Mouse (Mus musculus) heart, adult 2 months (tissue): ENCODE data around the gene Mmp10. TPM values are rescaled to one million over a fixed set of nuclear protein-coding genes. Genes with fewer than 3 reads are reported as not detected.

ENCODE experiments used
- DNase-seq, 2 experiments: peaks; one replicate each; pipeline ENCODE4 v3.0.0; 2021
- H3K27ac ChIP-seq: fragments of 200-600 bp; 2 replicates; pipeline ENCODE4 v1.8.1; 2022
- H3K27me3 ChIP-seq: fragments of 200-500 bp; 2 replicates; pipeline ENCODE4 v1.6.1; 2012; ENCODE audit warnings: mild to moderate bottlenecking, low read length, inconsistent platforms, mixed read lengths; ENCODE audit not compliant: control insufficient read depth, insufficient read depth
- H3K36me3 ChIP-seq: fragments of 200-500 bp; 2 replicates; pipeline ENCODE4 v1.6.1; 2012; ENCODE audit warnings: low read length, inconsistent platforms; ENCODE audit not compliant: control insufficient read depth, insufficient read depth
- H3K4me1 ChIP-seq: fragments of 200-500 bp; 2 replicates; pipeline ENCODE4 v1.6.1; 2011; ENCODE audit warnings: low read length; ENCODE audit not compliant: control insufficient read depth, insufficient read depth
- H3K4me3 ChIP-seq: fragments of 200-600 bp; 2 replicates; pipeline ENCODE4 v1.8.1; 2022
- H3K79me2 ChIP-seq: fragments of 200-500 bp; replicated peaks from 2 replicates; pipeline ENCODE4 v1.6.1; 2012; ENCODE audit warnings: mild to moderate bottlenecking, inconsistent platforms, low read length, moderate library complexity, mixed read lengths; ENCODE audit not compliant: control insufficient read depth, insufficient read depth
- H3K9ac ChIP-seq: fragments of 200-500 bp; 2 replicates; pipeline ENCODE4 v1.6.1; 2012; ENCODE audit warnings: low read depth, mild to moderate bottlenecking, control low read depth, inconsistent platforms, low read length, mixed read lengths
- CTCF ChIP-seq: fragments of 200-600 bp; IDR thresholded peaks from 2 replicates; pipeline ENCODE4 v1.8.1; 2022; ENCODE audit warnings: antibody characterized with exemption, mild to moderate bottlenecking, moderate library complexity
- EP300 ChIP-seq: fragments of 200-500 bp; IDR thresholded peaks from 2 replicates; pipeline ENCODE4 v1.6.1; 2011; ENCODE audit warnings: low read depth, low read length, control low read depth; ENCODE audit not compliant: insufficient read depth
- POLR2A ChIP-seq: fragments of 200-500 bp; IDR thresholded peaks from 2 replicates; pipeline ENCODE4 v1.6.1; 2011; ENCODE audit warnings: mild to moderate bottlenecking, low read depth, low read length, control low read depth; ENCODE audit not compliant: insufficient read depth
- WGBS: fragments of 180-500 bp; shearing (Covaris S2); methylation state at CpG from one replicate; pipeline ENCODE4 v1.1.7; 2018; 5-methylcytosine and 5-hydroxymethylcytosine counted together
- intact Hi-C: fragments of 180-260 bp; cut with DNase I; formaldehyde crosslinking; loops from one replicate; pipeline ENCODE4 v1.15.1; 2025
- long read RNA-seq: library from polyadenylated mRNA; stranded (forward); transcript quantifications from one replicate; pipeline ENCODE4 v2.0.0, GENCODE M21; 2021
- polyA plus RNA-seq: library from polyadenylated mRNA; depleted of rRNA; stranded (reverse); fragments of >200 nt; gene quantifications from 2 replicates; pipeline ENCODE4 v1.2.3, GENCODE M21; 2012; rRNA removed
- total RNA-seq, 2 experiments: library from RNA; stranded (reverse); gene quantifications; 2 replicates each; pipeline ENCODE4 v1.2.3; 2021

Mmp10 gene
- not detected for total RNA-seq
- not detected in 2 replicates for polyA plus RNA-seq
- long read RNA-seq = 0 reads

DNA sequence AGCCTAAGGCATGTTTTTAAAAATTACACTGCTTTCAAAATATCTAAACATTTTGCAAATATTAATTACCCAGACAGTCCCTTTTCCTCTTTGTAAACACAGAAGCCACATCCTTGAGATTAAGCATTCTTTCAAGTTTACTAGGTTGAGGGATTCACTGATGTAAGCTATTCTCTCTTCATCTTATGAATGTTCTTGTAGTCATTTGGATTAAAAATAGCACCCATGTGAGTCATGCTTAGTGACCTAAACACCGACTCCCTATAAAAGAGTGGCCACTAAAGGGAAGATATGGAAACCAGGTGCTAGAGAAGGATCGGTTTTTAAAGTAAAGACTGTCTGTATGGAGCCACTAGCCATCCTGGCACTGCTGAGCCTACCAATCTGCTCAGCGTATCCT, at the start of gene Mmp10:
Gene Mmp10 (plus strand): TSS at position 302 of the 400 bp plus-strand sequence.
- Histone ChIP-seq H3K79me2 (no peaks in the 10 kb centered on the region), H3K27me3 (no peaks in the 10 kb centered on the region), H3K4me3 (no peak within 1 kb of the TSS), H3K9ac (no peak within 1 kb of the TSS), H3K4me1 (no peaks in the 10 kb centered on the region), H3K27ac (no peak within 1 kb of the TSS), H3K36me3 (no peaks in the 10 kb centered on the region)
- intact Hi-C loops = no loop called here
- DNase-seq = no peak
- no peak for TF ChIP-seq EP300
- no peak for TF ChIP-seq CTCF
- no peak for TF ChIP-seq POLR2A
- WGBS = 70% methylated on average over 3 of the region's 3 CpGs

DNA sequence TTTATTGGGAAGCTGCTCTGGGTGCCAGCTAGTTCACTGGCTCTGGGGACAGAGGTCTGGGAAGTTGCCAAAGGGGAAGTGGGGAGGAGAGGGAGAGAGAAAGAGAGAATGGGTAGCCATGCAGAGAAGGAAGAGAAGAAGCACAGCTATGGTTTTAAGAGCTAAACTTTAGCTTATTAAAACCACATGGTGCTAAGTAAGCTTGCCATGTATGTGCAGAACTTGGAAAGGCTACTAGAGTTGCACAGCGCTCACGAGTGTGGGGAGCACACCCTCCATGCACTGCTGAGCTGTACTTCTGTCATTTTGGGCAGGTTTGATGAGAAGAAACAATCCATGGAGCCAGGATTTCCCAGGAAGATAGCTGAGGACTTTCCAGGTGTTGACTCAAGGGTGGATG, 48.9 kb upstream of the Mmp10 start:
- H3K9ac ChIP-seq = no peak overlapping the region
- WGBS = 89% methylated on average over 2 of the region's 2 CpGs
- H3K4me1 ChIP-seq = no peaks in the 10 kb centered on the region
- no peaks in the 10 kb centered on the region for H3K27me3 ChIP-seq
- DNase-seq = no peak
- intact Hi-C loops = no loop called here
- TF ChIP-seq POLR2A (no peak), CTCF (no peak), EP300 (no peak)
- no peak overlapping the region for H3K27ac ChIP-seq
- no peaks in the 10 kb centered on the region for H3K79me2 ChIP-seq
- no peak overlapping the region for H3K4me3 ChIP-seq
- no peaks in the 10 kb centered on the region for H3K36me3 ChIP-seq

DNA sequence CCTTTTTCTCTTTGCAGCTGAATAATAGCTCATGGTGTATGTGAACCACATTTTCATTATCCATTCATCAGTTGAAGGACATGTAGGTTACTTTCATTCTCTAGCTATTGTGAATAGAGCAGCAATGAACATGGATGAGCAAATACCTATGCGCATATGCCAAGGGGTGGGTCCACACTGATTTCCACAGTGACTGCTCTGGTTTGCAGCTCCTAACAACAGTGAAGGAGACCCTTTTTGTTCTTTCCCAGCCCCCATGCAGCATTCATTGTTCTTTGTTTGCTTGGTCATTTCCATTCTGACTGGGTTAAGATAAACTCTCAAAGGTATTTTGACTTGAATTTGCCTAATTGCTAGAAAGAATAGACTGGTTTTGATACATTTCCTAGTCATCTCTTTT, 31.9 kb upstream of the Mmp10 start:
- H3K36me3 ChIP-seq = no peaks in the 10 kb centered on the region
- no peak overlapping the region for H3K27ac ChIP-seq
- DNase-seq = no peak
- intact Hi-C loops = no loop called here
- no peak overlapping the region for H3K4me3 ChIP-seq
- no peak for TF ChIP-seq POLR2A
- no peak for TF ChIP-seq EP300
- no peak for TF ChIP-seq CTCF
- no peaks in the 10 kb centered on the region for H3K4me1 ChIP-seq
- 90% methylated on average over 1 of the region's 1 CpGs for WGBS
- no peaks in the 10 kb centered on the region for H3K27me3 ChIP-seq
- no peaks in the 10 kb centered on the region for H3K79me2 ChIP-seq
- no peak overlapping the region for H3K9ac ChIP-seq

DNA sequence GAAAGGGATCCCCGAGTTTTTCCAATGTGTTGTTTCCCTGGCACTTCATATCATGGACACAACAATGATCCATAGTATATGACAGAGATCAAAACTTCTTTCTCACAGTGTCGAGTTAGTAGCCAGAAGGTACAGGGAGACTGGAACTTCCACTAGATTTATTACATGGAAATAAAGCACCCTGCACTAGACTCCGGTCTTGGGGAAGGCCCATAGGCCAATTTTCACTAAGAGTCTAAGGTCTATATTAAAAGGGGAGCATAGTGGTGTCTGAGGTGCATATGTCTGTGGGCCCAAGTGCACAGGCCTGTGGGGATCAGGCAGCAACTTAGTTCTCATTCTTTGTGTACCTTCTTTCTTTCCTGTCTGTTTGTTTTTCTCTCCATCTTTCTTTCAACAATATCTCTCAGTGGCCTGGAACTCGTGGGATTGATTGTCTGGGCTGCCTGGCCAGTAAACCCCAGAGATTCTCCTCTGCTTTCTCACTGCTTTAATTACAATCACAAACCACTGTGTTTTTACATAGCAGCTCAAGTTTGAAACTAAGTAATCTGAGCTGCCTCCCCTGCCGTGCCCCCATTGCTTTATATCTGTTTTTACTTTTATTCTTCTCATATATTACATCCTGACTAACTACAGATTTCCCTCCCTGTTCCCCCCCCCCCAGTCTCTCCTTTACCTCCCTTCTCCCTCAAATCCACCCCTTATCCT, 18.3 kb upstream of the Mmp10 start:
- TF ChIP-seq CTCF (no peak), POLR2A (no peak), EP300 (no peak)
- Histone ChIP-seq H3K36me3 (no peaks in the 10 kb centered on the region), H3K27ac (no peak overlapping the region), H3K9ac (no peak overlapping the region), H3K4me3 (no peak overlapping the region), H3K79me2 (no peaks in the 10 kb centered on the region), H3K27me3 (no peaks in the 10 kb centered on the region), H3K4me1 (no peaks in the 10 kb centered on the region)
- intact Hi-C loops = no loop called here
- 76% methylated on average over 5 of the region's 5 CpGs for WGBS
- DNase-seq = no peak

DNA sequence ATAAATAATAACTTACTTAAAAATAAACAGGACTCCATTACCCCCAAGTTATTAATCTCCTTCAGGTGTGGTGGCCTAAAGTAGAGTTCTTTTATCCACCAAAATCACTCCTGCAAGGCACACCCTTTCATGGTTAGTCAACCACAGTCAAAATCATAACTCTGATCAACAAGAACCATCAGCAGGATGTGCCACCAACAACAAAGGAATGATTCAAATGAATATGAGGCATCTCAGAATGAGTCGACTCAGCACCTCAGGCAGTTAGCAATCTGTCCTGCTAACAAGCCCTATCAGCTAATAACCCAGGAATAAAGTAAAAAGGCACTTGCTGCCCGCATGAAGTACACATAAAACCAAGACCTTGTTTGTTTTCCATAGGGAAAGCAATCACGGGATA, 1.0 kb upstream of the Mmp10 start:
- H3K27me3 ChIP-seq = no peaks in the 10 kb centered on the region
- H3K27ac ChIP-seq = no peak overlapping the region
- H3K79me2 ChIP-seq = no peaks in the 10 kb centered on the region
- no peak for DNase-seq
- WGBS = 78% methylated on average over 3 of the region's 3 CpGs
- no peaks in the 10 kb centered on the region for H3K4me1 ChIP-seq
- no peak for TF ChIP-seq EP300
- TF ChIP-seq POLR2A = no peak
- no peak for TF ChIP-seq CTCF
- H3K4me3 ChIP-seq = no peak overlapping the region
- no peak overlapping the region for H3K9ac ChIP-seq
- no peaks in the 10 kb centered on the region for H3K36me3 ChIP-seq
- intact Hi-C loops = no loop called here

DNA sequence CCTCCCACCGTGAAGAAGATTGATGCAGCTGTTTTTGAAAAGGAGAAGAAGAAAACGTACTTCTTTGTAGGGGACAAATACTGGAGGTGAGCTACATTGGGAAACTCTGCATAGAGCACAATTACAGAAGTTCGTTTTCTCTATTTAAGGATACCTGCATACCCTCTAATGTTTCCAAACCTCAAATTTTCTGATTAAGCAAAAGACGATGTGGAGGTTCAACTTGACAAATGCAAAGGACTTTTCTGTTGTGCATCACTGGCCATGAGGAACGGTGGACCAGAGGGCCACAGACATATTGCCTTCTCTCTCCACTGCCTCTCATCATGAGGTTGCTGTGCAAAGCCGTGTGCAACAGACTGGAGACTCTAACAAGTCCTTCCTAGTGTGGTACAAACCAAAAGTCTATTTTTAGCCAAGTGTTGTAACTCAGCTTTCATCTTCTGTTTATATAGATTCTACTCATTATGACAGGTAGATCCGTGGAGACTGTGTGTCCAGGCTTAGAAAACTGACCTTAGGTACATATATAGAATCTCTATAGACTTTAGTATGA, 5.2 kb downstream of the Mmp10 start:
- no peak overlapping the region for H3K27ac ChIP-seq
- no peaks in the 10 kb centered on the region for H3K79me2 ChIP-seq
- no peak for DNase-seq
- WGBS = 65% methylated on average over 7 of the region's 7 CpGs
- no peaks in the 10 kb centered on the region for H3K4me1 ChIP-seq
- H3K36me3 ChIP-seq = no peaks in the 10 kb centered on the region
- H3K4me3 ChIP-seq = no peak overlapping the region
- intact Hi-C loops = no loop called here
- TF ChIP-seq POLR2A = no peak
- no peak for TF ChIP-seq EP300
- TF ChIP-seq CTCF = no peak
- H3K27me3 ChIP-seq = no peaks in the 10 kb centered on the region
- H3K9ac ChIP-seq = no peak overlapping the region
